Mouse (Mus musculus) c-Kit-positive CD71-positive TER-119-negative erythroid progenitor cells, embryonic 14.5 days (primary cell): ENCODE data around the gene Tnfsf10.

Experiments used
- DNase-seq: peaks from one replicate; pipeline ENCODE4 v3.0.0-alpha.2; 2013; ENCODE audit warnings: low read depth

The Tnfsf10 gene

GRCm38 (mm10) chr3:27306815-27307214 lies 10.0 kb upstream of the Tnfsf10 start:
- no peak for DNase-seq

- DNase-seq = no peak
These were observed 5.9 kb upstream of the Tnfsf10 start for GRCm38 (mm10) chr3:27310973-27311372.

- no peak for DNase-seq
These were observed 5.4 kb upstream of the Tnfsf10 start for GRCm38 (mm10) chr3:27311475-27311874.

GRCm38 (mm10) chr3:27314506-27315164 lies 2.2 kb upstream of the Tnfsf10 start:
- no peak for DNase-seq

- DNase-seq = no peak
These were observed 628 bp downstream of the Tnfsf10 start for GRCm38 (mm10) chr3:27317288-27318024.

GRCm38 (mm10) chr3:27319650-27320049 lies 2.8 kb downstream of the Tnfsf10 start:
- DNase-seq = no peak

- no peak for DNase-seq
These were observed 4.0 kb downstream of the Tnfsf10 start for GRCm38 (mm10) chr3:27320613-27321495.

GRCm38 (mm10) chr3:27322591-27322990 lies 5.8 kb downstream of the Tnfsf10 start:
- DNase-seq = no peak

- DNase-seq = no peak
These were observed 6.7 kb downstream of the Tnfsf10 start for GRCm38 (mm10) chr3:27323551-27323950.

- DNase-seq = no peak
These were observed 9.9 kb downstream of the Tnfsf10 start for GRCm38 (mm10) chr3:27326633-27327191.

- DNase-seq = no peak
These were observed 13.9 kb downstream of the Tnfsf10 start for GRCm38 (mm10) chr3:27330706-27331105.

- no peak for DNase-seq
These were observed 21.6 kb downstream of the Tnfsf10 start for GRCm38 (mm10) chr3:27338437-27338836.

GRCm38 (mm10) chr3:27338887-27339286 lies 22.1 kb downstream of the Tnfsf10 start:
- DNase-seq = no peak

GRCm38 (mm10) chr3:27340757-27341156 lies 23.9 kb downstream of the Tnfsf10 start:
- no peak for DNase-seq

GRCm38 (mm10) chr3:27342462-27342861 lies 25.6 kb downstream of the Tnfsf10 start:
- no peak for DNase-seq

- DNase-seq = peak; percentile 43
These were observed 28.7 kb downstream of the Tnfsf10 start for GRCm38 (mm10) chr3:27345526-27345925.

GRCm38 (mm10) chr3:27348462-27348861 lies 31.6 kb downstream of the Tnfsf10 start:
- DNase-seq = no peak

- no peak for DNase-seq
These were observed 34.3 kb downstream of the Tnfsf10 start for GRCm38 (mm10) chr3:27351105-27351504.

GRCm38 (mm10) chr3:27359100-27359720 lies 42.4 kb downstream of the Tnfsf10 start:
- DNase-seq = no peak

GRCm38 (mm10) chr3:27370125-27370524 lies 53.3 kb downstream of the Tnfsf10 start:
- DNase-seq = peak; percentile 1

- DNase-seq = no peak
These were observed 53.9 kb downstream of the Tnfsf10 start for GRCm38 (mm10) chr3:27370582-27371275.
